Mouse (Mus musculus) adipose tissue, adult 10 weeks (tissue): ENCODE results near the gene Wdr5b. TPM values are rescaled to one million over a fixed set of nuclear protein-coding genes. Genes with fewer than 3 reads are reported as not detected.

Experiments
- polyA plus RNA-seq: library from polyadenylated mRNA; stranded (reverse); fragments of 350-450 nt; fragmentation: Illumina TruSeq; extraction: RNeasy Lipid Tissue Mini Kit (QIAGEN cat#74804); gene quantifications from one replicate; pipeline ENCODE4 v1.2.3, GENCODE M21; 2014; ENCODE audit warnings: low read depth, low replicate concordance

Gene Wdr5b
- polyA plus RNA-seq, result 6.1 TPM

GRCm38 (mm10) chr16:36040640-36041624 is at the start of gene Wdr5b:
Gene Wdr5b, plus strand, starts transcription at chr16:36041190.

GRCm38 (mm10) chr16:36071450-36072379 is 30.7 kb downstream of the Wdr5b start, which contains the start of the genes Fam162a and Ccdc58:
Gene Fam162a, minus strand, starts transcription at chr16:36071594.
Gene Ccdc58, plus strand, starts transcription at chr16:36071685.

Other genes with a start within 250 kb of the Wdr5b start
- 9.4 TPM for gene Parp14, start 169.6 kb upstream of the Wdr5b start, polyA plus RNA-seq
- 21.0 TPM for gene Parp9, start 102.7 kb upstream of the Wdr5b start, polyA plus RNA-seq
- 8.7 TPM for gene Dtx3l, start 102.0 kb upstream of the Wdr5b start, polyA plus RNA-seq
- 23.0 TPM for gene Kpna1, start 62.4 kb upstream of the Wdr5b start, polyA plus RNA-seq
- 102 TPM for gene Fam162a, start 30.4 kb downstream of the Wdr5b start, polyA plus RNA-seq
- gene Ccdc58, start 30.5 kb downstream of the Wdr5b start, polyA plus RNA-seq, result 25.4 TPM
- not detected for gene Csta1, start 90.1 kb downstream of the Wdr5b start, polyA plus RNA-seq
- gene Stfa2l1, start 115.6 kb downstream of the Wdr5b start, polyA plus RNA-seq, result not detected
- gene Gm5483, start 143.0 kb downstream of the Wdr5b start, polyA plus RNA-seq, result not detected
- not detected for gene Gm5416, start 169.2 kb downstream of the Wdr5b start, polyA plus RNA-seq
- gene 2010005H15Rik, start 180.3 kb downstream of the Wdr5b start, polyA plus RNA-seq, result not detected
- gene Stfa1, start 235.8 kb downstream of the Wdr5b start, polyA plus RNA-seq, result not detected